Mouse (Mus musculus): Measurements from ENCODE around the gene P4ha1. TPM values are rescaled to one million over a fixed set of nuclear protein-coding genes. Genes with fewer than 3 reads are reported as not detected.
"Not testable (repeated sequence)": the region's sequence is repeated elsewhere in the genome, so short reads cannot be mapped to it uniquely, and the experiment has no call there.

The P4ha1 gene
- polyA plus RNA-seq, 1 experiment from 2014 or later = 50.4 TPM

- Histone ChIP-seq H3K27me3 (no peaks in the 10 kb centered on the region), H3K9me3 (replicated peaks) (peaks cover 11% of the 10 kb centered on the region; the same call in 1 of the 2 replicates), H3K27ac (no peak overlapping the region), H3K36me3 (no peaks in the 10 kb centered on the region), H3K4me2 (replicated peaks) (no peak overlapping the region), H3K4me1 (no peaks in the 10 kb centered on the region), H3K4me3 (no peak overlapping the region), H3K9ac (no peak overlapping the region)
- no peak for ATAC-seq (ENCODE audit: low FRiP score)
- 87% methylated on average over 7 of the region's 8 CpGs for WGBS
Measured at GRCm38 (mm10) chr10:59386951-59387350, 63.9 kb downstream of the P4ha1 start.

GRCm38 (mm10) chr10:59389652-59390051 lies 66.6 kb downstream of the P4ha1 start:
- Histone ChIP-seq H3K4me3 (no peak overlapping the region), H3K36me3 (no peaks in the 10 kb centered on the region), H3K9ac (no peak overlapping the region), H3K9me3 (replicated peaks) (peaks cover 11% of the 10 kb centered on the region; the same call in 1 of the 2 replicates), H3K4me1 (no peaks in the 10 kb centered on the region), H3K4me2 (replicated peaks) (no peak overlapping the region), H3K27me3 (no peaks in the 10 kb centered on the region), H3K27ac (no peak overlapping the region)
- 92% methylated on average over 3 of the region's 3 CpGs for WGBS
- ATAC-seq (ENCODE audit: low FRiP score) = no peak

GRCm38 (mm10) chr10:59391907-59392306 lies 68.8 kb downstream of the P4ha1 start:
- Histone ChIP-seq H3K27ac (no peak overlapping the region), H3K4me2 (replicated peaks) (no peak overlapping the region), H3K9ac (no peak overlapping the region), H3K36me3 (no peaks in the 10 kb centered on the region), H3K4me3 (no peak overlapping the region), H3K9me3 (replicated peaks) (peaks cover 14% of the 10 kb centered on the region; the same call in 1 of the 2 replicates), H3K4me1 (no peaks in the 10 kb centered on the region), H3K27me3 (no peaks in the 10 kb centered on the region)
- WGBS = 81% methylated on average over 4 of the region's 4 CpGs
- ATAC-seq (ENCODE audit: low FRiP score) = no peak

- H3K4me1 ChIP-seq; H3K9ac ChIP-seq; H3K9me3 ChIP-seq (replicated peaks); H3K27ac ChIP-seq; H3K4me3 ChIP-seq; H3K4me2 ChIP-seq (replicated peaks); H3K27me3 ChIP-seq; H3K36me3 ChIP-seq; ATAC-seq (ENCODE audit: low FRiP score): not testable (repeated sequence)
- WGBS = 99% methylated on average over 11 of the region's 25 CpGs
Measured at GRCm38 (mm10) chr10:59395461-59395860, 72.4 kb downstream of the P4ha1 start, which contains the start of gene Gm10273. Gene Gm10273, plus strand, starts transcription at chr10:59395632.

- peaks cover 6% of the 10 kb centered on the region; the same call in 1 of the 2 replicates for H3K4me1 ChIP-seq
- H3K4me2 ChIP-seq (replicated peaks) = no peak within 1 kb of the TSS
- H3K27ac ChIP-seq = no peak within 1 kb of the TSS
- H3K4me3 ChIP-seq = no peak within 1 kb of the TSS
- H3K9me3 ChIP-seq (replicated peaks) = no peaks in the 10 kb centered on the region
- H3K9ac ChIP-seq = no peak within 1 kb of the TSS
- no peaks in the 10 kb centered on the region for H3K27me3 ChIP-seq
- WGBS = 78% methylated on average over 21 of the region's 21 CpGs
- H3K36me3 ChIP-seq = no peaks in the 10 kb centered on the region
- no peak for ATAC-seq (ENCODE audit: low FRiP score)
Measured at GRCm38 (mm10) chr10:59402899-59403792, 80.0 kb downstream of the P4ha1 start, which contains the start of gene Pla2g12b. Gene Pla2g12b, plus strand, starts transcription at chr10:59403660.

GRCm38 (mm10) chr10:59403793-59404149 lies 80.7 kb downstream of the P4ha1 start:
- WGBS = 64% methylated on average over 10 of the region's 10 CpGs
- Histone ChIP-seq H3K9me3 (replicated peaks) (no peaks in the 10 kb centered on the region), H3K27ac (no peak overlapping the region), H3K27me3 (no peaks in the 10 kb centered on the region), H3K4me1 (peaks cover 6% of the 10 kb centered on the region; the same call in 1 of the 2 replicates), H3K4me2 (replicated peaks) (no peak overlapping the region), H3K36me3 (no peaks in the 10 kb centered on the region), H3K4me3 (no peak overlapping the region), H3K9ac (no peak overlapping the region)
- ATAC-seq (ENCODE audit: low FRiP score) = no peak

- H3K4me1 ChIP-seq = peaks cover 3% of the 10 kb centered on the region; the same call in 1 of the 2 replicates
- 72% methylated on average over 6 of the region's 6 CpGs for WGBS
- H3K36me3 ChIP-seq = no peaks in the 10 kb centered on the region
- no peak for ATAC-seq (ENCODE audit: low FRiP score)
- no peaks in the 10 kb centered on the region for H3K27me3 ChIP-seq
- no peak overlapping the region for H3K9ac ChIP-seq
- H3K9me3 ChIP-seq (replicated peaks) = no peaks in the 10 kb centered on the region
- no peak overlapping the region for H3K4me2 ChIP-seq (replicated peaks)
- H3K4me3 ChIP-seq = no peak overlapping the region
- H3K27ac ChIP-seq = no peak overlapping the region
Measured at GRCm38 (mm10) chr10:59408499-59408898, 85.4 kb downstream of the P4ha1 start.

GRCm38 (mm10) chr10:59410264-59410663 lies 87.2 kb downstream of the P4ha1 start:
- WGBS = 73% methylated on average over 12 of the region's 12 CpGs
- ATAC-seq (ENCODE audit: low FRiP score) = no peak
- Histone ChIP-seq H3K9ac (no peak overlapping the region), H3K27ac (no peak overlapping the region), H3K4me2 (replicated peaks) (no peak overlapping the region), H3K9me3 (replicated peaks) (no peaks in the 10 kb centered on the region), H3K36me3 (no peaks in the 10 kb centered on the region), H3K4me1 (no peaks in the 10 kb centered on the region), H3K4me3 (no peak overlapping the region), H3K27me3 (no peaks in the 10 kb centered on the region)

- H3K9me3 ChIP-seq (replicated peaks) = no peaks in the 10 kb centered on the region
- 96% methylated on average over 4 of the region's 4 CpGs for WGBS
- no peak for ATAC-seq (ENCODE audit: low FRiP score)
- H3K9ac ChIP-seq = no peak overlapping the region
- H3K27me3 ChIP-seq = no peaks in the 10 kb centered on the region
- H3K4me1 ChIP-seq = no peaks in the 10 kb centered on the region
- no peak overlapping the region for H3K27ac ChIP-seq
- no peak overlapping the region for H3K4me2 ChIP-seq (replicated peaks)
- no peaks in the 10 kb centered on the region for H3K36me3 ChIP-seq
- H3K4me3 ChIP-seq = no peak overlapping the region
Measured at GRCm38 (mm10) chr10:59413711-59414110, 90.6 kb downstream of the P4ha1 start.

- Histone ChIP-seq H3K27me3 (no peaks in the 10 kb centered on the region), H3K9ac (no peak overlapping the region), H3K36me3 (no peaks in the 10 kb centered on the region), H3K4me3 (no peak overlapping the region), H3K9me3 (replicated peaks) (no peaks in the 10 kb centered on the region), H3K4me1 (no peaks in the 10 kb centered on the region), H3K4me2 (replicated peaks) (no peak overlapping the region), H3K27ac (no peak overlapping the region)
- ATAC-seq (ENCODE audit: low FRiP score) = no peak
- WGBS = 78% methylated on average over 3 of the region's 3 CpGs
Measured at GRCm38 (mm10) chr10:59416623-59417022, 93.5 kb downstream of the P4ha1 start.

- Histone ChIP-seq H3K4me2 (replicated peaks) (no peak overlapping the region), H3K9me3 (replicated peaks) (no peaks in the 10 kb centered on the region), H3K4me3 (no peak overlapping the region), H3K27me3 (no peaks in the 10 kb centered on the region), H3K4me1 (no peaks in the 10 kb centered on the region), H3K27ac (no peak overlapping the region), H3K36me3 (no peaks in the 10 kb centered on the region), H3K9ac (no peak overlapping the region)
- ATAC-seq (ENCODE audit: low FRiP score) = no peak
- 92% methylated on average over 4 of the region's 4 CpGs for WGBS
Measured at GRCm38 (mm10) chr10:59419516-59419915, 96.4 kb downstream of the P4ha1 start.

All from hindbrain, embryonic 12.5 days (tissue).